Mouse (Mus musculus) cerebellum, postnatal 14 days (tissue): ENCODE measurements around the gene Prim2.

Experiments
- DNase-seq, 2 experiments: peaks; one replicate each; pipeline ENCODE4 v3.0.0; 2021; ENCODE audit warnings: mixed read lengths in 2 of 2

The Prim2 gene

DNA sequence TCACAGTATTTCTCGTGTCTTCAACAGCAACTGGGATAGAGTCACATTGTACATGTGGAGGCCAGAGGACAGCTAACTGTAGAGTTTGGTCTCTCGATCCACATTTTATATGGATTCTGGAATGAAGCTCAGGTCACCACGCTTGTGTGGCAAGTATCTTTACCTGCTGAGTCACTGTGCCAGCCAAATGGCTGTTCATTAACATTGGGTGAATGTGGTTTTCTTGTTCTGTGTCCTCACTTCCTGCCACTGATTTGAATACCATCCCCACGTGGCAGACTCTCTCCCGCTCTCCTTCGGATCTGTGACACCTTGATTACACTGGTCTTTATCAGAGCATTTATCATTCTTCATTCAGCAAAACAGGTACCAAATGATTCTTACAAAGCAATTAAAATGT lies 198.5 kb downstream of the Prim2 start:
- DNase-seq = no peak

DNA sequence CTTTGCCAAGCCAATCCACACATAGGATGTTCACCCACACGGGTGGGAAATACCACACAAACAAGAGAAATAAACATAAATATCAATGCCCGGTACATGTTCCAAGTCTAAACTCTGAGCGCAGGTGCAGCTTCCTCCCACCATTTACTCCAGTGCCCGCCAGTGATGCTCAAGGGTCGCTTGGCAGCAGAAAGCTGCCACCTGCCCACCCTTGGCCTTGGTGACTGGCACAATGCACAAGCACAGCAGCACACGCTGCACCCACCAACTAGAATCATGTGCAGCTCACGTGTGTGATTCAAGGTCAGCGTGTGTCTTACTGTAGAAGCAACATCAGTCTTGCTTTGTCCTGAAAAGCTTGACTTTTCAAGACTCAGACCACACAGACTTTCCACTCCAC lies 199.4 kb downstream of the Prim2 start:
- DNase-seq = peak; percentile 37

DNA sequence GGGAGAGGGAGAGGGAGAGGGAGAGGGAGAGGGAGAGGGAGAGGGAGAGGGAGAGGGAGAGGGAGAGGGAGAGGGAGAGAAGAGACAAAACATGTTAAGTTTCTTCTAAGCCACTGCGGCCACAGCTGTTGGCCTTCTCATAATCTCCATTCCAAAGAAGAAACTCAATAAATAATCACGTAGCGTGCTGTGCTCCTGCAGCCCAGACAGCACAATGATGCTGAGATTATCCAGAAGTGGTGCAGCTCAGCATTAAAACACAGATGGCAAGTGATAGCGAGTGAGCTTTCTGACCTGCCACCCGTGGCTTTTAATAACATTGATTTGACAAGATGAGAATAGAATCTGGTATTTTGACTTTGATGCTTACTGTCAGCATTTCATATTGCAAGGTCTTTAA lies 205.4 kb downstream of the Prim2 start:
- no peak for DNase-seq

DNA sequence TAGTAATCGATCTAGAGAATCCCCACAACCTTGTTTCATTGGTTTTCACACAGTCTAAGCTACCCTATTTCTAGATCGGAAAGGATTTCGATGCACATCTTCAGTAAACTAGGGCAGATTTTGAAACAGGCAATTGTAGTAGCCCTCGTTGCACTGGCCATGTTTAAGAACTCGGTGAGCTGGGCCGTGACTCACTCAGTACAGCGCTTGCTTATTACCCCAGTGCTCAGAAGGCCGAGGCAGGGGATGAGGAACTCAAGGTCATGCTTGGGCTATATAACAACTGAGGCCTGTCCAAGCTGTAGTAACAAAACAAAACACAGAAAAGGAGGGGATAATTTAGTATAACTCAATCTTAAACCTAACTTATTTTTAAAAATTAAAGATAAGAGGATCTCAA lies 208.9 kb downstream of the Prim2 start:
- DNase-seq = no peak

DNA sequence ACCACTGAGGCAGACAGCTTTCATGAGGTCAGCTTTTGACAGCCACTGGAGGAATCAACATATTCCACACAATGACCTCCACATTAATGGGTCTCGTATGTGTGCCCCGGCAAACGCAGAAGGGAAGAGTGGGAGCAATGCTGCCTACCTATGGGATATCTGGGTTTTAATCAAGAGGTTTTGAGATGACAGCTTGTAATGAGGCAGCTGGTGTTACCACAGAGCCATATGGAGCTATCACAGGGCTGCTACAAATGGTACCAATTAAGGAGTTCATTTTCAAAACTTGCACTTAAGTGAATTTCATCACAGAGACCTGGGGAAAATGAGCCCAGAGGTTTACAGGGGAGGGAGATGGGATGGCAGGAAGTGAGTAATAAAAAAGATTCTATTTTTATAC lies 209.3 kb downstream of the Prim2 start:
- no peak for DNase-seq

DNA sequence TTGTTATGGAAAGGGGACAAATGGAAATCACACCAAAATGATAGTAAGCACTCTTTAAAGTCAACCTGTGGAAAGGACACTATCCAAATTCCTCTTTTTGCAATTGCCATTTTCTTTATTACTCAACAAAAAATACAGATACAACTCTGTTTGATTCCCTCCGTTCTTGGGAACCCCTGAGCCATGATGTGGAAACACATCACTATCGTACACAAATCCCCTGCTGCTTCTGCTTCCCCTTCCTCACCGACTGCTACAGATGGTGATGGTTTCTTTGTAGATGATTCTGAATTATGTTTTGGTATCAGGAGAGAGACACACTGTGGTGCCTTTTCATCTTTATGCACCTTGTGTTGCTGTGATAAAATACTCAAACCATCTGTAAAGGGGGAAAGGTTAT lies 210.6 kb downstream of the Prim2 start:
- DNase-seq = no peak

DNA sequence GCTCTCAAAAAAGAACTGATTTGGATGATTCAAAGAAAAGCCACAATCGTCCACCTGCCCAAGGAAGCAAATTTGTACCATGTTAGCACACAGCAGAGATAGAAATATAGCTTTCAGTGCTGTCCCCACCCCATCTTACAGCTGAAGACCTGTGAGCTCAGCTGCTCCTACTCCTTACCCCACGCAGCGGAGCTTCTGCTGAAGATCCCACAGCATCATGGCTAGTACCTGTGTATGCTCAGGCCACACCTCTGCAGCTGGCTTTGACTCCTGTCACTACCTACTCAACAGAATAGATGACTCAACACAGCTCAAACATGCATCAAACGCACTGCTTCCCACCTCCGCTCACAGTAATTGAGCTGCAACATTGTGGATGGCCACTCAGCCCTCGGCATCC lies 215.3 kb downstream of the Prim2 start:
- DNase-seq = no peak

DNA sequence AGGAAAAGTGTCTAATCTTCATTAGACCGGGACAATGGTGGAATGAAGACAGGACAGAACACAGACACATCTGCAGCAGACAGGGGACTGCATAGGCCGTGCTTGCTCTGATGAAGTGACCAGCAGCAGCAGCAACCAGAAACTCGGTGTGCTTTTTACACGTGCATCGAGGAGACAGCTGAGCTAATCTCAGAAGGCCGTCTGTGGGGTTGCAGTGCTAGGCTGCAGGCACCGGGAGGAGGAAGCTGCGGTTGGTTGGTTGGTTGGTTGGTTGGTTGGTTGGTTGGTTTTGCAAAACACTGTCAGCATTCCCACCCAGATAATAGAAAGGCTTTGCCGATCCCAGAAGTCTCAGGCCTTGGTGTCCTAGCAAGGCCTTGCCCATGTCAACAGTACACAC lies 216.3 kb downstream of the Prim2 start:
- DNase-seq = no peak

DNA sequence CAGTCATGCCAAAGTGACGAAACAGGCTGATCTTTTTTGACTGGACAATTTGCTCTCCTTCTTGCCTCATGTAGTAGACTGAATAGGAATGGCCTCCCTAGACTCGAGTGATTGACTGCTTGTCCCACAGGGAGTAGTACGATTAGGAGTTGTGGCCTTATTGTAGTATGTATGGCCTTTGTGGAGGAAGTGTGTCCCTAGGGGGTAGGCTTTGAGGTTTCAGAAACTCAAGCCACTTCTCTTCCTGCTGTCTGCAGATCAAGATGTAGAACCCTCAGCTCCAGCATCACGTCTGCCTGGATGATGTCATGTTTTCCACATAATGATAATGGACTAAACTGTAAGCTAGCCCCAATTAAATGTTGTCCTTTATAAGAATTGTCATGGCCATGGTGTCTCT lies 222.4 kb downstream of the Prim2 start:
- no peak for DNase-seq

DNA sequence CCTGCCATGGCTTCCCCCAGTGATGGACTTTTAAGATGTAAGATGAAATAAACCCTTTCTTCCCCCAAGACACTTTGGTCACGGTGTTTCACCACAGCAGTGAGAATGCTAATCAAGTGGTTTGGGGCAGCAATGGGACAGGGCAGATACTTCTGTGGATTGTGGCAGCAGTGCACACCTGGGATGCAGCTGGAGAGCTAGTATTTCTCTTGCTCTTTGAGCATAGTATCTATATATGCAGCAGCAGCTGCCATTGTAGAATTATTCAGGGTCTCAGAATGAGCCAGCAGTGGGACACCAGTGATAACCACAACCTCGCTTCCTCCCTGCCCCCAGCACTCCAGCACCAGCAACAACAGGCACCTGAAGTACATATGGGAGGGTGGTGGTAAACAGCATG lies 233.4 kb downstream of the Prim2 start:
- no peak for DNase-seq
